Mouse (Mus musculus) megakaryocyte-erythroid progenitor cell, adult 5-6 weeks (primary cell): ENCODE results near the gene Otub1. TPM values are rescaled to one million over a fixed set of nuclear protein-coding genes. Genes with fewer than 3 reads are reported as not detected.
A peak's percentile ranks its signal among the peaks of the same experiment; 100 is the strongest.

Experiments used
- ATAC-seq: replicated peaks from 2 replicates; pipeline ENCODE4 v1.8.0; 2016; ENCODE audit warnings: mild to moderate bottlenecking, inconsistent platforms; ENCODE audit not compliant: severe bottlenecking, poor library complexity, low FRiP score, low TSS enrichment
- total RNA-seq, 2 experiments: library from RNA; stranded (forward) in 1 of 2; stranded (reverse) in 1 of 2; fragments of 200-1000, 215-1000 nt in 1 of 2; fragments of >200 nt in 1 of 2; fragmentation: Nextera tagmentation in 1 of 2; gene quantifications; 2 replicates each; pipeline ENCODE4 v1.2.3; 2014 to 2017

Gene Otub1
- total RNA-seq (2014; fragmentation: Nextera tagmentation) = 51.9 and 60.3 TPM in 2 replicates
- total RNA-seq (2017) = 59.8 and 81.4 TPM in 2 replicates

DNA sequence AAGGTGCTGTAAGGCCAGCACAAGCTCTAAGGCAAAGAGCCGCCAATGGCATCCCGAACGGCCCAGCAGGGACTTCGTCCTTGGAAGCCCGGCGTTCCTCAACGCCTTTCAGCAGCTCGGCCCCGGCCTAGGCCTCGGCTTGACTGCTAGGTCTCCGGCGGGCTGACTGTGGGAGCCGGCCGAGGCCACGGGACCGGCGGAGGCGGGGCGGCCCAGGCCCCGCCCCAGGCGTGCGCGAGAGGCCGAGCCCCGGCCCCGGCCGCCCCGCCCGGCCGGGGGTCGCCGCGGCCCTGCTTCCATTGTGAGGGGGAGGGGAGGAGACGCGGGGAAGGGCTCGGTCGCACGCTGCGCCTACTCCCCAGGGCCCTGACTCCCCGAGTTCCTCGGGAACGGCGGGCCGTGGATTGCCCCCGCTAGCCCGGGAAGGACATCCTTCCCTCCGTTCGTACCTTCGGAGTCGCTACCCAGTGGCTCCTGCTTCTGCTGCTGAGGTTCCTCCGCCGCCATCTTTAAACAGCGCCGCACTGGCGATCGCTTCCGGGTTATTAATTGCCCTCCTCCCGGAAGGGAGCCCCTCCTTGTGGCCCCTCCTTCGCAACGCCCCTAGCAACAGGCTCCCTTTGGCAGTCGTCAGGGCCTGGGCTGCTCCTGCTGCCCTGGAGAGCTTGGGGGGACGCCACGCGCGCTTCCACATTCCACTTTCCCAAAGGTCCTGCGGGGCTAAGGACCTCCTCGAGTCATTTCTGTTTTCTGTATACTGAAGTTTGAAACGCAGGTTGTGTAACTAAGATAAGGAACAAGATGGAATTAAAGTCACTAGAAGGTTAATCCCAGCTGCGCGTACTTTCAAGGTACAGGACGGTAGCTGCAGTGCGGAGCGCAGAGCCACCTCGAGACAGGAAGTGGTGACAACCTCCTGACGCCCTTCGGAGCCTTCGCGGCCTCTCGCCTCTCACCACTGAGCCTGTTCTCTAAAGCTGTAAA lies at the start of gene Otub1:
TSS of gene Otub1 (minus strand) at position 564 of the 984 bp plus-strand sequence.
- peak; percentile 94 for ATAC-seq

DNA sequence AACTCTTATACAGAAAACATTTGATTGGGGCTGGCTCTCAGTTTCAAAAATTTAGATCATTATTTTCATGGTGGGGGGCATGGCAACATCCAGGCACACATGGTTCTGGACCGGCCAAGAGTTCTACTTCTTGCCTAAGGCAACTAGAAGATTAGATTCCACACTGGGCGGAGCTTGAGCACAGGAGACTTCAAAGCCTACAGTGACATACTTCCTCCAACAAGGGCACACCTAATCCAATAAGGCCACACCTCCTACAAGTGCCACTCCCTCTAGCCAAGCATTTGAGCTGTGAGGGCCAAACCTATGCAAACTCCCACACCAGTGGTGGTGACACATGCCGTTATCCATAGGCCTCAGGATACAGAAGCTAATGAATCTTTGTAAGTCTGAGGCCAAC lies 39.9 kb upstream of the Otub1 start:
- ATAC-seq = peak; percentile 61

DNA sequence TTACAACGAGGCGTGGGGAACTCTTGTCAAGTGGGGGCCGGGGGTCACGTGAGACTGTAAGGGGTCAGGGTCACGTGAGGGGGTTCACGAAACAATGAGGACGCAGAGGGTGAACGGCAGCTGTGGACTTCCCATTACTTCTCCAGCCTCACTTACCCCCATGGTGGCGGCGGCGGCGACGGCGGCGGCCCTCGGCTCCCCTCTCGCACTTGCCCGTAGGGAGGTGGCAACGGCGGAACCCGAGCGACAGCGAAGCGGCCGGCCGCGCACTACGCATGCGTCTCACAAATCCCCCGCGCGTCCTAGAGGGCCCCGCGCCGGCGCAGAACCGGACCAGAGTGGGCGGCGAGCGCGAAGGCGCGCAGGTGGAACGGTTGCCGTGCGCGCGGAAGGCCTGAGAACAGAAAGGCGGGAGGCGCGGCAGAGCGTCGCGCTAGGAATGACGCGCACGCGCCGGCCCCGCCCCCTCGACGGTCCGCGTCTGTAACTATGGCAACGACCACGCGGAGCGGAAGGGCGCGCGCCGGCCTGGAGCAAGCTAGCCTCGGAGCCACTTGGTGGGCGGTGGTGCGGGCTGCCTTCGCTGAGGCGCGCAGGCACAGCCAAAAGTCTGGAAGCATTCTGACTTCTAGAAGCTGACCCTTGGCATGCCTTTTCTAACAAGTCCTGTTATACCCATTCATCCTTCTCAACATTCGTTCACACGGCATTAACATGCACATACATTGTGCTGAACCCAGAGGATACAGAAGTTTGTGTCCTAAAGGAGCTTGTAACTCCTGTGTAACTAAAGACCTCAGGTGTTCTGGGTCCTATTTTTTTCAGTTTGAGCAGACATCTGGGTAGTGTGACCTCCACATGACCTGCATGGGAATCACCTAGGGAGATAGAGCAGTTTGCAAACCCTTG lies 34.9 kb upstream of the Otub1 start, which contains the start of gene Naa40:
TSS of gene Naa40 (minus strand) at position 402 of the 909 bp plus-strand sequence.
- peak; percentile 82 for ATAC-seq

DNA sequence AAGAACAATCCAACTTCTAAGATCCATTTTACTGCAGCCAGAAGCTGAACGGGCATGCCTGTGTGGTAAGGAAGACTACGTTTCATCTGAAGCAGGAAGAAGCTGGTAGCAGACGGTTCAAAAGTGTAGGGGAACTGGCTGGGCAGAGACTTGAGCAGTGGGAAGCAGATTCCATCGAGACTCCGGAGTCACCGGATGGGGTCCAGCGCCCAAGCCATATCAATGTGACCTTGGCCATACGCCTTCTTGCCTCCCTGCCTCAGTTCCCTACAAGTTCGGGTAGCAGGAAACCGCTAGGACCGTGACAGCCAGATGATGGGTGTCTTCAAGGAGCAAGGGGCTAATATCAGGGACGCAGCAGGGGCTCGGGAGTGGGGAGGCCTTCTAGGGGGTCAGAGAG lies 34.2 kb upstream of the Otub1 start:
- ATAC-seq = no peak

DNA sequence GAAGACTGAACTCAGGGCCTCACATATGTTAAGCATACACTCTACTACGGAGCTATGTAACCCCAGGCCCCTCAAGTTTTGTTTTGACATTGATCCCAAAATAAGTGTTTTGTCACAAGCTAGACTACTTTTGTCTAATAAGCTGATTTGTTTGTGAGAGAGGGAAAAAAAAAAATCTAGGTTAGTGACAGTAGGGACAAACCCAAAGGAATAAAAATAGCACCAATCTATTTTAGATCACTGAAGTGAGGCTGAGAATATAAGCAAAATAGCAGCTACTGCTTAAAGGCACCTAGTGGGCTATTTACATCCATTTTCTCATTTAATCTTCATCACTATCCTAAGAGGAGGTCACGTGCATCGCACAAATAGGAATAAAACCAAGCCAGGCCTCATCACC lies 33.5 kb upstream of the Otub1 start:
- no peak for ATAC-seq

DNA sequence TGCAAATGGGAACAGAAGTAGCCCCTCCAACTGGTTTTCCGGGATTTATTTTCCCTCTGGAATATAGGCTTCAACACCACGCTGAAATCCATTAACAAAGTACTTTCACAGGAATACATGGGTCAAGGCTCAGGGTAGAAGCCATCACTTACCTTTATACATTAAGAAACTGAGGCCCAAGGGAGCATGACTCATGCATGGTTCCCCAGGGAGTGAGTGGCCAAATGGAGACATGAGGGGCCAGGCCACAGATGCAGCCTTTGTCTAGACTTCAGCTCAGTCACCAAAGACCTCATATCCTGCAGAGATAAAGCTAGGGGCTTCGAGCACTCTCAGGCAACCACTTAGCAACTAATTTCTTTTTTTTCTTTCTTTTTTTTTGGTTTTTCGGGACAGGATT lies 30.6 kb upstream of the Otub1 start:
- no peak for ATAC-seq

DNA sequence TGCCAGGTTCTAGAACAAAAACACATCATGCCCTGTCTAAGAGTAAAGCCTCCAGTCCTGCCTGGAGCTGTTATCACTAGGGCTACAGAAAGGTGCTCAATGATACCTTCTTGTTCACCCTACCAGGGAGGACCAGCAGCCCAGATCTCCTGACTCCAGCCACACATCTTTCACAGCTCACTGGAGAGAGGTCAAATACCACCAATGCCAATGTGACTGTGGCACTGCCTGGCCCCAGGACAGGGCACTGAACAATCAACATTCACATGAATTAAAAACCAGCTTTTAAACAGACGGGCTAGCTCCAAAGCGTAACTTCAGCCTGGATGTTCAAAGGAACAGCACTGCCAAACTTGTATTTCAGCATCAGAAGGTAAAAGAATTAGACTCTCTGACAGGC lies 29.9 kb upstream of the Otub1 start:
- ATAC-seq = no peak

DNA sequence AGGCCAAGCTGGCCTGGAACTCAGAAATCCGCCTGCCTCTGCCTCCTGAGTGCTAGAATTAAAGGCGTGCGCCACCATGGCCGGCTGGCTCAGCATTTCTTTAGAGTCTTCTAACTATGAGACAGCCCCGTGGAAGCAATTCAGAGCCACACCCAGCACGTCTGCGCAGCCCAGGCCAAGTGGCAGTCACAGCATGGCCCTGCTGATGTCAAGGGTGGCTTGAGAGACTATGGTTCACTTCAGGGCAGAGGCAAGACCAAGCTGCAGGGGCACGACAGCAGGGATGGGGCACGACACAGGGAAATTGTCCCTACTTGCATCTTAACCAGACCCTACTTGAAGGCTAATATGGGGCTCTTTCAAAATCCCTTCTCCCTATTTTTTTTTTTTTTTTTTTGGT lies 29.3 kb upstream of the Otub1 start:
- no peak for ATAC-seq

DNA sequence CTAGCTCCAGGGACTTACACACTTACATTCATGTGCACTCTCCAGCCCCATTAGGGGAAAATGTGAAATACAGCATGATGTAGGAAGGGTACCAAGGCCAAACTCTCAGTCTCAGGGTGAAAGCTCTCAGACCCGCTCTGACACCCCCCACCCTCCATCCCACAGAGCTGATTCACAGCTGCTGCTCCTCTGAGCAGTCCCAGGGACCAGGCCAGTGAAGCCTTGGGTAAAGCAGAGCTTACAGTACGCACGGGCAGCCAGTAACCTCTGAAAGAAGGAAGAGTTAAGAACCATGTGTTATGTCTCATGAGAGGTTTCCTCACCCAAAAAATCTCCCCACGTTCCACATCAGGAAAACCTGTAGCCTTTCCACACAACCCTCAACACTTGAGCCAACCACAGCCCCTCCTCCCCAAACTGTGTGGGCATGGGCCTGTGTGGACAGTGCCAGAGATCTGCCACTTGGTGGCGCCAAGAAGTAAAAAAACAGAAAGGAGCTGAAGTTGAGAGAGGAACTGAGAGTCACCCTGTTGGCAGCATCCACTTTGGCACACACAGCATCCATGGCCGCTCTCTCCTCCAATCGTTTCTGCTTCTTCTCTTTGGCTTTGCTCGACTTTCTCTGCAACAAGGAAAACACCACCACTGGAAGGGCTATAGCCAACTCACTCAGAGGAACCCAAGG lies 28.6 kb upstream of the Otub1 start:
- ATAC-seq = peak; percentile 91

DNA sequence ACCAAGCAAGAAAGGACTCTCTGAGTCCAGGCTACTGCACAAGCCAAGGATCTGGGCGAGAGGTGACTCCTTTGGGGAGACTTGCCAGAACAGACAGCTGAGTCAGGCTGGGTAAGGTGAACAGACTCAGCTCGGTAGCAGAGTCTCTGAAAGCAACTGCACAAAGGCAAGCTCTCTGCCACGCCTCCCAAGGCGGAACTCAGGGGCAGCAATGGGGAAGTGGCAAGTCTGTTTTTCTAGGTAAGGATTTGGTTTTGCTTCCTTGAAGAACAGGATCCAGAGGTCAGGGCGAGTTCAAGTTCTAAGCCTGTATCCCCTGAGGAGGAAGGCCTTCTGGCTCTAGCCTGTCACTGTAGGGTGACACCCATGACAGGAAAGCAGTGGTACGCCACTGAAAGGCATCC lies 20.4 kb upstream of the Otub1 start:
- no peak for ATAC-seq

DNA sequence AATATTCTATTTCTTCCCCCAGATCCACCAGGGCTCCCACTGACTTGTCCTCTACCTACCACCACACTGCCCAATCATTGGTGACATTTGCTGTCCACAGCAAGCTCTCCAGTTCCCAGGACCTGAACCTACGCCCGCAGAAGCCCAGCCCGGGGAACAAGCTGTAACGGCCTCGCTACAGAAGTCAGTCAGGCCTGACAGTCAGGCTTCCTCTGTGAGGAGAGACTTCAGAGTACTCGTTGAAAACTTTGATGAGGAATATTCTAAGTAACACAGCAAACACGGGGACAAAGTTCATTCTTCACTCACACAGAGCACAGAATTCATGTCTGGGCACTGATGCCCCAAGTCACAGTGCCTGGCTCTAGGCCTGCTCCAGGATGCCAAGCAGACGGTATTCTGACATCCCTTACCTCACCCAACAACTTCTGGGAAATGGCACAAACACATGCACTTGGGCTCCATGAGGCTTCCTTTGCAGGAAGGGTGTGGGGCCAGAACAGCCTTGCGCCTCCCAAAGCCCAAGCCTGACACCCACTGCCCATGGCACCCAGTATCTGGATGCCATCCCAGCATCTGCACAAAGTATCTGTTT lies 19.1 kb upstream of the Otub1 start:
- no peak for ATAC-seq

DNA sequence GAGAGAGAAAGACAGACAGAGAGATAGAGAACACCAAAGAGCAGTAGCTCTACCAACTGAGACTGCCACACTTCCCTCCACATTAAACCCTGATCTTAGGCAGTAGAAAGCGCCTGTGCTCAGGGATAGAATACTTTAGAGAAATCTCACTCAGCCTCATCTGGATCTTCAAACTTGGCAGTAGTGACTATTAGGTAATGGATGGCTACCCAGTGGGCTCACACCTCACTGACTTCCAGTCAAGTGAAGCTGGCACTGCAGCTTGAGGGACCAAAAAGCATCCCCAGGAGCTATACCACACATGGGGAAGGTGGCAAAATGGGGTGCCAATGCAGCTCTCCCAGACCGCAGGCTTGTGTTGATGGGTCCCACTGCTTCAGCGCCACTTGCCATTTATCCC lies 18.1 kb upstream of the Otub1 start:
- ATAC-seq = no peak

DNA sequence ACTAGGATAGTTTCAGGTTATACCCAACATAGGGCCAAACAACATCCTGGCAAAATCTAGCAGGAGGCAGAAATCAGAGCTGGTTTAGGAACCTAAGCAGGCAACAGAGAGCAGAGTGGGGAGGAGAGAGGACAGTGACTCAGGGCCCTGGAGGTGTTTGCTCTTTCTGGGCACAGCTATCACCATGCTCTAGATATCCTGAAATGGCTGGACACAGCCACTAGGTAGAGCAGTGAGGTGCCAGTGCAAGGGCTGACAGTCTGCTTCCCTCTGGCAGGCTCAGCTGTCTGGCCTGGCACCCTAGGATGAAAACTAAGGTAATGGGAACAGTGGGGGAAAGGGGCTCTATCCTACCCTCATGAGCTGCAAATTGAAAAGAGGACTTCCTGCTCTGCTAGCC lies 17.4 kb upstream of the Otub1 start:
- 0 out of 2 replicates have a peak, but pooled peaks have one; percentile 38 for ATAC-seq

DNA sequence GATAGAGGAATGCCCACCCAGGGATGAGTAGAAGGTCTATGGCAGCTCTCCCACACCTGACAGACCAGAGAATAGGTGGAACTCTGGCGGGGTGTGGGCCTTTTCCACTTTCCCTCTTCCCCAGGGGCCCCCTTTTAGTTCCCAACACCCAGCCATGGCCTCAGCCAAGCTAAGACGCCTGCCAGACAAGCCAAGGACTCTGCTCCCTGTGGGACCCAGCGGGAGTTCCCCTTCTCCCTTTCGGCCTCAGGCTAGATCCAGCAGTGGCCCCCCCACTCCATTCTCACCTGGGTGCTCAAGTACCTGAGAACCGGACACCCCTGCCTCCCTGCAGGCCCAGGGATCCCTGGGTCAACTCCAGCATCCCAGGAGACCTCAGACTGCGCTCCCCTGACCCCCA lies 16.1 kb upstream of the Otub1 start:
- ATAC-seq = no peak

DNA sequence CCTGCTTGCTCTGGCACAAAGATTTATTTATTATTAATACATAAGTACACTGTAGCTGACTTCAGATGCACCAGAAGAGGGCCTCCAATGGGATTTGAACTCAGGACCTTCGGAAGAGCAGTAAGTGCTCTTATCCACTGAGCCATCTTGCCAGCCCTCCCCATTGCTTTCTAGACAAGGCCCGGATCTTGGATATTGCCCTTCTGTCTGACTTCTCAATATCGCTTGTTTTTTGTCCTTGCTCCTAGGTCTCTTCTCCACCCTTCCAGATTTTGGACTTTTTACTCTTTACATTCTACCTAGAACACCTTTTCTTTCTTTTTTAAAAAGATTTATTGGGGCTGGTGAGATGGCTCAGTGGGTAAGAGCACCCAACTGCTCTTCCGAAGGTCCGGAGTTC lies 12.6 kb upstream of the Otub1 start:
- ATAC-seq = no peak

DNA sequence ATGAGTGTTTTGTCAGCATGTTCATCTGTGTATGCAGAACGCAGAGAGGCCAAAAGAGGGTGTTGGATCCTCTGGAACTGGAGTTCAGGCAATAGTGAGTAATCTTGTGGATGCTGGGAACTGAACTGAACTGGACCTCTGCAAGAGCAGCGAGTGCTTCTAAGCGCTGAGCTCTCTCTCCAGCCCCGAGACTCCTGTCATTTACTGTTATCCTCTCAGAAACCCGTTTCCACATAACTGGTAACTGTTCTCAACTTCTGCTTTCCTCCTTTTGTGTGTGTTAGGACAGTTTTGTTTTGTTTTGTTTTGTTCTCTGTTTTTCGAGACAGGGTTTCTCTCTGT lies 11.8 kb upstream of the Otub1 start:
- ATAC-seq = peak; percentile 35

DNA sequence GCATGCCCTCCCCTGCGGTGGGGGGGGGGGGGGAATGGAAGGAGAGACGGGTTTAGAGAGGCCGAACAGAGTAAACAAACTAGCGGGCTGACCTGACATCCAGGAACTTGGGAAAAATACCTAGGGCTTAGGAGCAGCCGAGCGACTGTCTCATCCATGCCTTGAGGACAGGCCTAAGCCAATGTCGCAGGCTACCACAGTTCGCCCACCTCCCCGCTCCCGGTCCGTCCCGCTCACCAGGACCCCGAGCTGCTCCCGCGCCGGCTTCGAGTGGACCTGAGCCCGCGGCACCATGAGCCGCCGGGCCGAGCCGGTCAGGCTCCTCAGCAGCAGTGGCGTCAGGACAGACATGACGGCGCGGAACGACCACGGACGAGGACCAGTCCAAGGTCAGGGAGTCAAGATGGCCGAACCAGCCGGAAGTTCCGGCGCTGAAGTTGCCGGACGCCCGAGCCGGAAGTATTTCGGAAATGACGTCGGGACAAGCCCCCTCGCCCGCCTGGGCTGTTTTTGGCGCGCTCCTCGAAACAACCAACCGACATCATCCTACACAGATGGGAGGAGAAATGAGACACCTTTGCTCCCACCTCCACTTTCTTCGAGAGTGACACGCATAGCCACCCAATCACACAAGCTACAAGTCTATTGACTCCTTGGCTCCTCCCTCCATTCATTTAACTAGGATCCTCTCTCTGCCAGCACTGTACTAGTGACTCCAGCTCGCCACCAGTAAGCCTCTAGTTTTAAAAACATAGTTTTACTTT lies 11.2 kb upstream of the Otub1 start, which contains the start of gene Cox8a:
TSS of gene Cox8a (minus strand) at position 455 of the 764 bp plus-strand sequence.
- peak; percentile 99 for ATAC-seq

DNA sequence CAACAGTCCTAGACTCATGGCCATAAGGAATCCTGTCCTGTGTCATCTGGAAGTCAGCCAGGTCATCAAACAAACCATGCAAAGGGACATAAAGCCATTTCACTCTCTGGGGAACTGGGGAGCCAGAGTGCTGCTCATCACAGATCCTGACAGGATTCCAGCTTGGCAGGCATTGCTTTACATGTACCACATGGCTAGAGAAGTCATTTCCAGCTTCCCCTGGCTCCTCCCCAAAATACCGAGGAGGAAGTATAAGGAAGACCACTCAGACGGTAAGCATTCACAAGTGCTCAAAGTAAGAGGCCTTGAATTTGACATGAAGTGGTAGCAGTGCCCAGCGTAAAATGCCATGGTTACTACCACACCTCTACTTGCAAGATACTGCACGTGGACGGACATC lies 8.4 kb upstream of the Otub1 start:
- ATAC-seq = no peak
